Mouse (Mus musculus): ENCODE results near the gene Far2. TPM values are rescaled to one million over a fixed set of nuclear protein-coding genes. Genes with fewer than 3 reads are reported as not detected.

Gene Far2
- polyA plus RNA-seq, 1 experiment from 2014 or later = 7.8 TPM

DNA sequence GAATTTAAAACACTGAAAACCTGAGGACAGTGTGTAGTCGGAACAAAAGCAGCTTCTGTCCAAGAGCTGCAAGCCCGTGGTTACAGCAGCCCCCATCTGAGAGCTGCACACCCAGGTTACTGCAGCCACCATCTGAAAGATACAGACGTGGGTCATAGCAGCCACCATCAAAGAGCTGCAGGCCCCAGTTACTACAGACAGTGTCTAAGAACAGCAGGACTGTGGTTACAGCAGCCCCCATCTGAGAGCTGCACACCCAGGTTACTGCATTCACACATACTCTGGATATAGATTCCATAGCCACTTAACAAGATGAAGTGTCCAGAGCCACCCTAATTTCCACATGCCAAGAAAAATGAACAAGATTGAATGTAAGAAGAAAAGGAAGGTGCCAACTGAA is 180.5 kb downstream of the Far2 start:
- Histone ChIP-seq H3K27ac (ENCODE audit: low read length) (no peak overlapping the region), H3K9ac (ENCODE audit: low read depth, low read length) (no peak overlapping the region), H3K4me1 (ENCODE audit: control insufficient read depth, insufficient read depth, low read length) (no peaks in the 10 kb centered on the region), H3K9me3 (ENCODE audit: control insufficient read depth, low read length) (no peaks in the 10 kb centered on the region), H3K36me3 (ENCODE audit: control insufficient read depth, insufficient read depth, low read length) (no peaks in the 10 kb centered on the region), H3K4me2 (ENCODE audit: low read depth, low read length) (no peak overlapping the region), H3K4me3 (ENCODE audit: low read length) (no peak overlapping the region), H3K27me3 (replicated peaks; ENCODE audit: control insufficient read depth, insufficient read depth, low read length) (no peaks in the 10 kb centered on the region)
- no peak for ATAC-seq
- WGBS = 61% methylated on average over 3 of the region's 3 CpGs

Other genes with a start within 250 kb of the Far2 start
- gene Ergic2, start 165.1 kb downstream of the Far2 start, polyA plus RNA-seq (2015; fragmentation: Nextera tagmentation; extraction: Ambion mirVana) = 182 and 206 TPM in 2 replicates